Mouse (Mus musculus) kidney, postnatal 25 days (tissue): Measurements from ENCODE around the gene Pnpla1.

Experiments
- DNase-seq, 2 experiments: peaks; one replicate each; pipeline ENCODE4 v3.0.0; 2021; ENCODE audit warnings: mixed read lengths in 2 of 2

Pnpla1 gene

GRCm38 (mm10) chr17:28926380-28926779 is 68.2 kb downstream of the Pnpla1 start:
- DNase-seq, result peak; percentile 80 to 89

DNA sequence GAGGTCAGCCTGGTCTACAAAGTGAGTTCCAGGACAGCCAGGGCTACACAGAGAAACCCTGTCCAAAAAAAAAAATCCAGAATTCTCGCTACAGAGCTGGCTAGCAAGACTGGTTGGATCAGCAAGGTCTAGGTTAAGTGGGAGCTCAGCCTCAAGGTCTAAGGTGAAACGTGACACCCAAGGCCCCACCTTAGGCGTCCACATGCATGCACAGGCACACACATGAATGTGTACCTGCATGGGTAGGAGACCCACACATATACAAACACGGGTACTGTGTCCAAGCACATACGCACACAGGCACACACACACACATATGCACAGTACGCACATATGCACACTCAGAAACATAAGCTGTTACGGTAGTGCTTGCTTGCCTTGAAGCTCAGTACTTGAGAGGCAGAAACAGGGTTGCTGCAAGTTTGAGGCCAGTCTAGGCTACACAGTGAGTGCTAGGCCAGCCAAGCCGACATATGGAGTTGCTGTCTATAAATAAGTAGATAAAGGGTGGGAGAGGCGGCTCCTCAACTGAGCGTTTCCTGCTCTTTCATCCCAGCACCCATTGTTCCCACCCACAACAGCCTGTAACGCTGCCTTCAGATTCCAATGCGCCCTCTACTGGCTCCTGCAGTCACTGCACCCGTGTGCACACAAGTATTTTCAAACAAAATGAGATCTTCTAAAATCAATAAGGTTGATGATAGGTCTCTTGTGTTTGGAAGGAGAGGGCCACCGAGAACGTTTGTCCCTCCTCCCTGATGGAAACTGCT is 68.8 kb downstream of the Pnpla1 start:
- peak; percentile 67 to 76 for DNase-seq

DNA sequence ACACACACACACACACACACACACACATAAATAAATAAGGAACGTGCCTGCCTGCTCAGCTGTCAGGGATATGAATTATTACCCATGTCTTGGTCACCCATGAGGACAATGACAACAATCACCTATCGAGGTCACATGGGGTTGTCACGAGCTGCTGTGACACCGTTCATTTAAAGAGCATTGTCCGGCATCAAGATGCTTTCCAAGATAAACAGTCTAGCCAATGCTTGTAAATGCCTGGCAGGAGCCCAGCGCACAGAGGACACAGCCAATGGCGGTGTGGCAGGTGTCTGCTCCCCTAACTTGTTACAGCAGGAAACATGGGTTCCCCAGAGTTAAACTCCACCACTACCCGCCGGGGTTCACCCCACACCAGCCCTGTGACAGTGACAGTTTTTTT is 69.8 kb downstream of the Pnpla1 start:
- peak in 1 of 2 experiments; percentile 41 for DNase-seq

DNA sequence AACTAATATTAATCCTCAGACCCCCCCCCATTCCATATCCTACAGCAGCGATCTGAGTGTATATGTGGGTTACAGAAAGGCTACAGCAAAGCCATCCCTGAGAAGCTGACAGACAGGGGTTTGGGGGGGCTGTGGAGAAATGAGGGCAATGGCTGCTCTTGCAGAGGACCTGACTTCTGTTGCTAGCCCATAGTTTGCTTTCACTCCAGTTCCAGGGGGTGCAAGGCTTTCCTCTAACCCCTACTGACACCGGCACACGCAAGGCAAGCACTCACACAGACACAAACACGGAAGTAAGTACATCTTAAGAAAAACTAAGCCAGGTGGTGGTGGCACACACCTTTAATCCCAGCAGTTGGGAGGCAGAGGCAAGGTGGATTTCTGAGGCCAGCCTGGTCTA is 71.2 kb downstream of the Pnpla1 start:
- no peak for DNase-seq

DNA sequence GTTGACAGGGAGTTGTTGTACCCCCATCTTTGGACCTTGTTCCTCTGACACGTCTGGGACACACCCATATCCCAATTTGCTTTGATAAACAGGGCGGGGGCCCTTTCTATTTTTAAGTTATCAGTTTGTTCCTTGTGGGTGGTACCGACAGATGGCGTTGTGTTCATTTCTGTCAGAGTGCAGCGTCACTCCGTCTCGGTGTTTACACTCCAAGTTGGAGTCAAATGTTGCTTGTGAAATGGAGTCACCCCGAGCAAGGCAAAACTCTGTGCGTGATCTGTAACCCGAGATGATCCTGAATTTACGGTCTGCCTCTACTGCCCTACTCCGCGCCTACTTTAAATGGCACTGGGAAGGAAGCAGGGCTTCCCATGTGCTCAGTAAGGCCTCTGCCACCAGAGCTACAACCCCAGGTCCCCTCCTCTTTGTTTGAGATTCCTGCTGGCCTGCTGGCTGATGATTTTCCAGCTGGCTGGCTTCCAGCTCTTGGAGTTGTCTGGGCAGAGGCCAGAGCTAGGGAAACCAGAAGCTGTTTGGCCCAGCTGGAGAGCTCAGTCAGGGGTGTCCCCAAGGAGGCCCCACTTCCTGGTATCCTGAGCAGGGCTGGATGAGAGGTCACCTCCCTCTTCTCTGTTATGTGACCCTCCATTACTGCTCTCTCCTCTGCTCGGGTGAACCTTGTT is 72.3 kb downstream of the Pnpla1 start:
- DNase-seq, result peak; percentile 96 to 98

DNA sequence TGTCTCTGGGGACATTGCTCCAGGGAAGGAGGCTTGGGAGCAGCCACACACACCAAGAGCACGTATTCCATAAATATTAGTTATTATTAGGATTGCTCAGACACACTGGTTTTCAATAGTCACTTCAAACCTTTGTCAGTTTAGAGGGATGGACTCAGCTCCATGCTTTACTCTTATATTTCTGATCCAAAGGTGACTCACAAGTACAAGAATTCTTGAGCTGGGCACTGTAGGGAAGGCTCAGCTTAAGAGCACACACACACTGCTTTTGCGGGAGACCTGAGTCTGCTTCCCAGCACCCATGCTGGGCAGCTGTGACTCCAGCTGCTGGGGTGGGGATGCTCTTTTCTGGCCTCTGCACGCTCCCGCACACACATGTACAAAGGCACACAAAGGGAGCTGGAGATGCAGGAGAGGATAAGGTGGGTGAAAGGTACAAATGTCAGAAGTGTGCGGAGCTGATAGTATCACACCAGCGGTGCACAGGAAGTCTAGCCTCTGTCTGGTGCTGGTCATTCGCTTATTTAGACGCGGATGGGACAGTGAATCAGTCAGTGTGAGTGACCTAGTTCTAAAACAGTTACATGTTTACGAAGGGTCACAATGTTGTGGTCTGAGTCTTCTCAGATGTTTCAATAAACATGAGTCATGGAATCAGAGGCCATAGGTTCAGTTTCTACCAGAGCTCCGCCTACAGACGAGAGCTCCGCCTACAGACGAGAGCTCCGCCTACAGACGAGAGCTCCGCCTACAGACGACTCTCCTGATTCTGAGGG is 73.4 kb downstream of the Pnpla1 start:
- no peak for DNase-seq

GRCm38 (mm10) chr17:28932274-28932673 is 74.1 kb downstream of the Pnpla1 start:
- DNase-seq, result no peak

GRCm38 (mm10) chr17:28934120-28934916 is 76.1 kb downstream of the Pnpla1 start:
- DNase-seq, result no peak

DNA sequence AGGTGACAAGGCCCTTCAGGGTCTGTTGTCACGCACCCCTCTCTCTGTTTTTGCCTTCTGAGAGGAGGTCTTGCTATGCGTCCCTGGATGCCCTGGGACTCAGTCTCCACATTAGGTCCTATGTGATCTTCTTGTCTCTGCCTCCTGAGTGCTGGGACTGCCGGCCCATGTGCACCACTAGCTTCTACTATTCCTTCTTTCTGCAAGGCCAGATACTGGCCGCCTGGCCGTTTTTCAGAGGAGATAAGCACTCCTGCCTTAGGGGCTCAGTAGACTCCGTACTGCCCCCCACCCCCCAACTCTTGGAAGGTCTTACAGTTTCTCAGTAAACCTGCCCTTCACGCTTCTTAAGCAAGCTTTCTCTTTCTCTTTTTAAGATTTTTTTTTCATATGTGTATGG is 77.9 kb downstream of the Pnpla1 start:
- no peak for DNase-seq

DNA sequence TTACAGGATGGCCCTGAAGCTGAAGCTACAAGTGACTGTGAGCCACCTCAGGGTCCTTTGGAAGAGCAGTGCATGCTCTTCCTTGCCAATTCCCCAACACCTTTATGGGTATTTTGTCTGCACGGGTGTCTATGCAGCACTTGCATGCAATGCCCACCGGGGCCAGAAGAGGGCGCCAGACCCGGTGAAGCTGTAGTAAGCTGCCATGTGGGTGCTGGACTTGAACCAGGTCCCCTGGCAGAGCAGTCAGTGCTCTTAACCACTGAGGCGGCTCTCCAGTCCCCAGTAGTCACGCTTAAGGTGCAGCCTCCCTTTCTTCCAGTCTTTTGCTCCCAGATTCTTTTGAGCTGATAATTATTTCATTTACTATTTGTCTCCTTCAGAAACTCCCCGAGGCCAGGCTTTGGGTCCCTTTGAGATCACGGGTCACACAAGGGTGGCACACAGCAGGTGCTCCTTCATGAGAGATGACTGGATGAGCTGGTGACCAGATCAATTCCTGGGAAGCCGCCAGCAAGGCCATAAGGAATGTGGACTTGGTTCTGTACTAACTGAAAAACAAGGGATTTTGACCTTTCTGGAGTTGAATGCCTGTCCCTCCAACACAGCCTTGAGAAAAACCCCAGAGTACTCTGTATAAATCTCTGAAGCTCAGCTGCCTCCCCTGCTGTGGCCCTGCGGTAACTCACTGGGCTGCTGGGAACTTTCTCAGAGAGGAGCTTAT is 78.6 kb downstream of the Pnpla1 start:
- DNase-seq, result peak; percentile 85 to 86
